Mouse (Mus musculus) olfactory bulb, adult 2 months (tissue): Measurements from ENCODE around the gene Abat.

ENCODE experiments used
- CTCF ChIP-seq: fragments of 200-500 bp; IDR thresholded peaks from 2 replicates; pipeline ENCODE4 v1.5.1; 2012; ENCODE audit warnings: low read depth, mild to moderate bottlenecking, low read length, moderate library complexity; ENCODE audit not compliant: insufficient read depth
- POLR2A ChIP-seq: fragments of 200-500 bp; IDR thresholded peaks from 2 replicates; pipeline ENCODE4 v1.6.1; 2012; ENCODE audit warnings: mild to moderate bottlenecking, low read depth, low read length, moderate library complexity; ENCODE audit not compliant: insufficient read depth

DNA sequence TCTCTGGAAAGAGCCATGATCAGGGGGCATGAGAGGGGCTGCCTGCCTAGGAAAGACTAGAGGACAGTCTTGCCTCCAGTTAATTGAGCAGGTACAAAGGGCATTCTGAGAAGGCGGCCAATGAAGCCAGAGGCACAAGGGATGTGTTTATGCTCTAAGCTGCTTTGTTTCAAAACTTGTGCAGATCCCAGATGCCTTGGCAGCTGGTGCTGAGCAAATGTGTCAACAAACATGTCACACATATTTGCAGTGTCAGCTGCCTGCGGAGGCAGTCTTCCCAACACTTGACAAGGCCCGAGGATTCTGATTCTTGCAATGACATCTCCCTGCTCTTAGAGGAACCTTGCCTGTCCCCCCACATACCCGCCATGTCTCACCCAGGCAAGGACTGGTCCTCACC is 82.2 kb downstream of the Abat start:
- TF ChIP-seq POLR2A (no peak), CTCF (no peak)
